Mouse (Mus musculus) heart, postnatal 0 days (tissue): ENCODE data around the gene Eef1akmt2. TPM values are rescaled to one million over a fixed set of nuclear protein-coding genes. Genes with fewer than 3 reads are reported as not detected.

Experiments
- ATAC-seq: fragments of 200-750 bp; cut with Nextera tagmentation; 2 replicates; pipeline ENCODE4 v1.8.0; 2017; ENCODE audit warnings: low read depth, moderate number of reproducible peaks, moderate library complexity; ENCODE audit not compliant: insufficient read depth
- DNase-seq: peaks from one replicate; pipeline ENCODE4 v3.0.0-alpha.2; 2016; ENCODE audit warnings: low spot score
- H3K27ac ChIP-seq: fragments of 300-500 bp; sonication (generic); 2 replicates; pipeline ENCODE4 v1.5.1; 2014; ENCODE audit warnings: low read depth, mild to moderate bottlenecking
- H3K27me3 ChIP-seq: fragments of 300-500 bp; sonication (generic); 2 replicates; pipeline ENCODE4 v1.6.1; 2014; ENCODE audit warnings: low read length, mixed read lengths; ENCODE audit not compliant: control insufficient read depth, insufficient read depth
- H3K36me3 ChIP-seq: fragments of 300-500 bp; sonication (generic); replicated peaks from 2 replicates; pipeline ENCODE4 v1.6.1; 2014; ENCODE audit warnings: low read length, mixed read lengths; ENCODE audit not compliant: control insufficient read depth, insufficient read depth
- H3K4me1 ChIP-seq: fragments of 300-500 bp; sonication (generic); 2 replicates; pipeline ENCODE4 v1.6.1; 2014; ENCODE audit warnings: antibody characterized with exemption; ENCODE audit not compliant: control insufficient read depth, insufficient read depth
- H3K4me2 ChIP-seq: fragments of 300-500 bp; sonication (generic); 2 replicates; pipeline ENCODE4 v1.6.1; 2014; ENCODE audit warnings: low read depth, mild to moderate bottlenecking, low read length, moderate library complexity
- H3K4me3 ChIP-seq: fragments of 300-500 bp; sonication (generic); 2 replicates; pipeline ENCODE4 v1.5.1; 2014; ENCODE audit warnings: low read depth, low read length
- H3K9ac ChIP-seq: fragments of 300-500 bp; sonication (generic); replicated peaks from 2 replicates; pipeline ENCODE4 v1.6.1; 2014; ENCODE audit warnings: low read depth, low read length, mixed read lengths
- H3K9me3 ChIP-seq: fragments of 300-500 bp; sonication (generic); replicated peaks from 2 replicates; pipeline ENCODE4 v1.6.1; 2016; ENCODE audit warnings: low read length; ENCODE audit not compliant: control insufficient read depth
- CTCF ChIP-seq: IDR thresholded peaks from 2 replicates; pipeline ENCODE4 v1.5.1; 2016; ENCODE audit warnings: antibody characterized with exemption, control low read depth, low read depth
- EP300 ChIP-seq: IDR thresholded peaks from 2 replicates; pipeline ENCODE4 v1.6.1; 2016; ENCODE audit warnings: antibody characterized with exemption, low read depth
- WGBS: fragments of 180-500 bp; shearing (Covaris S2); extraction: QIAGEN DNeasy Blood & Tissue Kit; methylation state at CpG from one replicate; pipeline ENCODE4 v1.1.7; 2014; 5-methylcytosine and 5-hydroxymethylcytosine counted together
- polyA plus RNA-seq: library from polyadenylated mRNA; unstranded; fragments of >200 nt; fragmentation: Nextera tagmentation; extraction: Ambion mirVana; gene quantifications from 2 replicates; pipeline ENCODE4 v1.2.1, GENCODE M21; 2015
- total RNA-seq: library from RNA; depleted of rRNA; stranded (reverse); fragments of >200 nt; gene quantifications from 2 replicates; pipeline ENCODE4 v1.2.3, GENCODE M21; 2014; ENCODE audit warnings: low replicate concordance

Eef1akmt2 gene
- total and polyA plus RNA-seq, 2 experiments from 2014 or later: 21.1 to 29.2 TPM

DNA sequence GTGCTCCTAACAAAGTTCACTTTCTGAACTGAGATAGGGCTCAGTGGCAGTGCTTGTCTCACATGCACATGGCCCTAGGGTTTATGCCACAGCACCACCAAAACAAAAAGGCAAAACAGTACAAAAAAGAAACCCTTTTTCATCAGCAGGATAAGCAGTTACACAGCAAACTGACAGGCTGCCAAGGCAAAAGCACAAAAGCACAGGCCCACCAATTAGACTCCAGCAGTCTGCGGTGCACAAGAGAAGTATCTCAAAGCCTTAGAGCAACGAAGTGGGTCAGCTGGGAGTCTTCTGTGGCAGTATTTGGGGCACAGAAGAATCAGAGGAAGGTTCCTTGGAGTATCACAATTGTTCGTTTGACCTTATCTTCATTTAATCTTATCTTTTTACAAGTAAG lies 31.8 kb downstream of the Eef1akmt2 start:
- H3K36me3 ChIP-seq: peaks cover 16% of the 10 kb centered on the region
- H3K4me2 ChIP-seq: no peak overlapping the region
- H3K27me3 ChIP-seq: no peaks in the 10 kb centered on the region
- DNase-seq (no peak), ATAC-seq (no peak)
- 75% methylated on average over 3 of the region's 3 CpGs for WGBS
- no peaks in the 10 kb centered on the region for H3K4me1 ChIP-seq
- no peak for TF ChIP-seq CTCF
- no peak for TF ChIP-seq EP300
- H3K9me3 ChIP-seq: no peaks in the 10 kb centered on the region
- H3K4me3 ChIP-seq: no peak overlapping the region
- no peak overlapping the region for H3K9ac ChIP-seq
- no peak overlapping the region for H3K27ac ChIP-seq

DNA sequence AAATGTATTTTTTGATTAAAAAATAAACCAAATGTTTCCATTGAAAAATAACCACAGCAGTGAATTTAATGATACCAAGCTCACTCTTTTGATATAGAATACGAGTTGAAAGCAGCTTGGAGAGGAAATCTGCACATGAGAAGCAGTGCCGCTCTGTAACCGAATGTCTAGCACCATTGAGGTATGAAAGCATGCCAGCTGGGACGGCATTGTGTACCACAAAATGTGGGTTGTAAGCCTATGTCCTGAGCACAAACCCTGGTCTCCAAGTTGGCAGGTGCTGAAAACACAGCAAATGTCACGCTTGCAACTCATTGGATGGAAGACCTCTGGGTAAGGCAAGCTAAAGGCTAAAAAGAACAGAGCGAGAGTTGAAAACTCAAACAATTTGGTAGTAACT lies 35.4 kb downstream of the Eef1akmt2 start:
- H3K4me2 ChIP-seq: no peak overlapping the region
- WGBS: 90% methylated on average over 6 of the region's 6 CpGs
- ATAC-seq (no peak), DNase-seq (no peak)
- no peak overlapping the region for H3K27ac ChIP-seq
- H3K27me3 ChIP-seq: no peaks in the 10 kb centered on the region
- H3K9ac ChIP-seq: no peak overlapping the region
- TF ChIP-seq EP300 (no peak), CTCF (no peak)
- 0 out of 2 replicates have a peak, but pooled peaks cover 6% of the 10 kb centered on the region for H3K36me3 ChIP-seq
- no peak overlapping the region for H3K4me3 ChIP-seq
- no peaks in the 10 kb centered on the region for H3K4me1 ChIP-seq
- no peaks in the 10 kb centered on the region for H3K9me3 ChIP-seq

DNA sequence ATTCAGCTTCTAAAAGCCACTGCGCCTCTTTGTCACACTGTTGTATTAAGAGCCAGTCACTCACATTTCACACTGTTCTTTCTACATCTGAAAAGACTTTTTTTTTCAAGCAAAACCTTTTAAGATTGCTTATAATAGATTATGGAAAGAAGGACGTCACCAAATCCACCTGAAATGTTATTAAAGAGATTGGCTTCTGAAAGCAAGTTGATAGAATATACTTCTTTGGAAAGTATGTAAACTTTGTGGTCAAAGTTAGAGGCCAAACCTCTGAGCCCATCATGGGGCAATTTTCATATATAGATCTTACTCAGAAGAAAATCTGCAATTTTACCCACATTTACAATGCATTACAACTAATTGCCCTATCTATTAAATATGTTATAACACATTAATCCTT lies 35.9 kb downstream of the Eef1akmt2 start:
- DNase-seq (no peak), ATAC-seq (no peak)
- TF ChIP-seq CTCF: no peak
- TF ChIP-seq EP300: no peak
- peaks cover 5% of the 10 kb centered on the region; the same call in 1 of the 2 replicates for H3K4me1 ChIP-seq
- no peaks in the 10 kb centered on the region for H3K9me3 ChIP-seq
- H3K36me3 ChIP-seq: 0 out of 2 replicates have a peak, but pooled peaks cover 6% of the 10 kb centered on the region
- H3K27ac ChIP-seq: no peak overlapping the region
- no peak overlapping the region for H3K4me3 ChIP-seq
- H3K27me3 ChIP-seq: no peaks in the 10 kb centered on the region
- no peak overlapping the region for H3K4me2 ChIP-seq
- no peak overlapping the region for H3K9ac ChIP-seq
- WGBS: 89% methylated on average over 2 of the region's 2 CpGs

DNA sequence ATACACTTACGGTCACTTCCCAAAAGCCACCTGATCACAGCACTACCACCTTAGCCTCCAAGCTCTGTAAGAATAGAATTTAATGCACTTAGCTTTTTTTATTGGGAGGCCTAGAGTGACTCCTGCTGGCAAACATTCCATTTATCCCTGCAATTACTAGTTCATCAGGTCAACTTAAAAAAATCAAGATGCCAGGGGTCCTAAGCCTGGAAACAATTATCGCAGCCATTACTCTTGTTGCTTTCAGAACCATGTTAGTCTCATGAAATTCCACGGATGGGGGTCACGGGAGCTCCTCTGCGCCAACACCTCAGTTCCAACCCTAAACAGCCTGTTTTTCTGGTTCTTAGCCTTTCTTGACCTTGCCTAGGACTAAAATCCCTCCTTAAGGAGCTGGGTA lies 37.4 kb downstream of the Eef1akmt2 start:
- ATAC-seq: no peak
- H3K4me2 ChIP-seq: no peak overlapping the region
- TF ChIP-seq EP300 (no peak), CTCF (no peak)
- no peaks in the 10 kb centered on the region for H3K9me3 ChIP-seq
- no peak overlapping the region for H3K27ac ChIP-seq
- DNase-seq: peak; percentile 18
- peaks cover 13% of the 10 kb centered on the region for H3K4me1 ChIP-seq
- no peaks in the 10 kb centered on the region for H3K27me3 ChIP-seq
- 84% methylated on average over 5 of the region's 5 CpGs for whole genome bisulfite sequencing
- no peaks in the 10 kb centered on the region for H3K36me3 ChIP-seq
- no peak overlapping the region for H3K4me3 ChIP-seq
- H3K9ac ChIP-seq: no peak overlapping the region

DNA sequence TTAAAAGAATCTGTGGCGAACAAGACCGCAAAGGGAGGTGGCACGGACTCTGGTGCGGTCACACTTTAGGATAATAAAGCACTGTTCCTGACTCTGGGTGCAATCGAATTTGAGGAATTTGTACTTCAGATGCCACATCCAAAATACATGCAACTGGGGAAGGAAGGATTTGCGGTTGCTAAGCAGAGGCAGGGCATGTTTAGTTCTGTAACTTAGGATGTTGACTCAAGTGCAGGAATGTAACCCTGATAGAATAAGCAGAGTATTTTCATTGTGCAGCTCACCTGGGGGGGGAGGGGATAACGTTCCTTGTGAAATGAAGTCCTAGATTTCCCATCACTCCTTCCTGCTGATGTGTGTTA lies 38.4 kb downstream of the Eef1akmt2 start:
- Histone ChIP-seq H3K27ac (peak overlapping the region; percentile 98), H3K27me3 (no peaks in the 10 kb centered on the region), H3K4me3 (peak overlapping the region; percentile 92), H3K36me3 (no peaks in the 10 kb centered on the region), H3K4me1 (peaks cover 22% of the 10 kb centered on the region), H3K9ac (peak overlapping the region; percentile 92), H3K4me2 (peak overlapping the region; percentile 95), H3K9me3 (no peaks in the 10 kb centered on the region)
- DNase-seq: peak; percentile 9
- WGBS: 2% methylated on average over 7 of the region's 7 CpGs
- no peak for ATAC-seq
- no peak for TF ChIP-seq CTCF

DNA sequence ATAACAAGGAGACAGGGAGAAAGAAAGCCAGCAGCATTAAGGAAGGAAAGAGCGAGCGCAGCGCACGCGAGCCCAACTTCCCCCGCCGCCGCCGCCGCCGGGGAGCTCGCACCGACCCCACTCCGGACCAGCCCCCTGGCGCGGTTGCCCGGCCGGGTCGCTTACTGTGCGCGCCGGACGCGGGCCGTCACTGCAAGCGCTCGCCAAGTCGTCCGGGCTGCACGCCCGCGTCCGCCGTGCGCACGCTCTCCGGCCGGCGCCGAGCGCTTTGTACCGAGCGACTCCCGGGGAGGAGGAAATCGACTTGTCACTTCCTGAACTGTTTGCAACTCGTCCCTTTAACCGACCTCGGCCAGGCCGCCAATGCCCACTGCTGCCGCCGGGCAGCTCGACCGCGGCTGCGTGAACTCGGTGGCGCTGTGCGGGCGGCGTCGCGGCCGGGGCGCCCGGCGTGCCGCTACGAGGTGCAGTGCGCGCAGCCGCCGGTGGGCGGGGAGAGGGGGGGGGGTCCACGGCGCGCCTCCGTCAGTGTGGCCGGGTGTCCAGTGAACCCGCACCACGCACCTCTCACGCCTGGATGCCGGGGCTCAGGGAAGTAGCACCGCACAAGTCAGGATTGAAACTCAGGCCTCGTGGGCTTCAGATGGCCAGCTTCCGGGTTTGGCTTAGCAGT lies 38.9 kb downstream of the Eef1akmt2 start, which contains the start of gene Fam53b:
TSS of gene Fam53b (minus strand) at position 471 of the 673 bp plus-strand sequence.
- Histone ChIP-seq H3K27ac (peak within 1 kb of the TSS; percentile 98), H3K9ac (peak within 1 kb of the TSS; percentile 92), H3K27me3 (no peaks in the 10 kb centered on the region), H3K36me3 (no peaks in the 10 kb centered on the region), H3K4me2 (peak within 1 kb of the TSS; percentile 95), H3K4me1 (peaks cover 27% of the 10 kb centered on the region), H3K4me3 (peak within 1 kb of the TSS; percentile 92), H3K9me3 (no peaks in the 10 kb centered on the region)
- ATAC-seq (peak; percentile 76), DNase-seq (peak; percentile 63)
- under 1% methylated on average over 79 of the region's 85 CpGs for WGBS
- TF ChIP-seq EP300: no peak
- no peak for TF ChIP-seq CTCF
